Mouse (Mus musculus) liver, embryonic 14.5 days (tissue): ENCODE measurements around the gene Faxc. TPM values are rescaled to one million over a fixed set of nuclear protein-coding genes. Genes with fewer than 3 reads are reported as not detected.
A peak's percentile ranks its signal among the peaks of the same experiment; 100 is the strongest.

Experiments used
- ATAC-seq: fragments of 200-750 bp; cut with Nextera tagmentation; 2 replicates; pipeline ENCODE4 v1.8.0; 2017; ENCODE audit warnings: moderate number of reproducible peaks, mild to moderate bottlenecking, moderate library complexity; ENCODE audit not compliant: insufficient read depth
- DNase-seq, 3 experiments: peaks; one replicate each; pipeline ENCODE4 v3.0.0-alpha.2; 2012 to 2013; ENCODE audit warnings: low read depth in 3 of 3, low spot score in 3 of 3
- H3K27ac ChIP-seq: fragments of 300-500 bp; sonication (generic); 2 replicates; pipeline ENCODE4 v1.5.1; 2014; ENCODE audit warnings: moderate library complexity, mild to moderate bottlenecking, control low read depth, inconsistent platforms
- H3K27me3 ChIP-seq: fragments of 300-500 bp; sonication (generic); 2 replicates; pipeline ENCODE4 v1.6.1; 2014; ENCODE audit warnings: mild to moderate bottlenecking, low read length, moderate library complexity; ENCODE audit not compliant: control insufficient read depth, insufficient read depth
- H3K36me3 ChIP-seq: fragments of 300-500 bp; sonication (generic); replicated peaks from 2 replicates; pipeline ENCODE4 v1.6.1; 2014; ENCODE audit warnings: low read depth; ENCODE audit not compliant: control insufficient read depth, insufficient read depth
- H3K4me1 ChIP-seq, 2 experiments: fragments of 200-500 bp in 1 of 2; fragments of 300-500 bp in 1 of 2; sonication (generic) in 1 of 2; replicated peaks; 2 replicates each; pipeline ENCODE4 v1.6.1; 2012 to 2014; ENCODE audit warnings: antibody characterized with exemption in 1 of 2, inconsistent platforms in 1 of 2, low read length in 1 of 2; ENCODE audit not compliant: control insufficient read depth in 2 of 2, insufficient read depth in 2 of 2
- H3K4me2 ChIP-seq: fragments of 300-500 bp; sonication (generic); 2 replicates; pipeline ENCODE4 v1.6.1; 2014; ENCODE audit warnings: low read depth, mild to moderate bottlenecking, control low read depth, moderate library complexity
- H3K4me3 ChIP-seq, 2 experiments: fragments of 200-500 bp in 1 of 2; fragments of 300-500 bp in 1 of 2; sonication (generic) in 1 of 2; 2 replicates each; pipeline ENCODE4 v1.5.1; 2012 to 2014; ENCODE audit warnings: low read depth in 2 of 2, low read length in 2 of 2, mild to moderate bottlenecking in 2 of 2, control low read depth in 1 of 2, inconsistent platforms in 1 of 2, moderate library complexity in 1 of 2; ENCODE audit not compliant: insufficient read depth in 1 of 2
- H3K9ac ChIP-seq: fragments of 300-500 bp; sonication (generic); replicated peaks from 2 replicates; pipeline ENCODE4 v1.6.1; 2014; ENCODE audit warnings: mild to moderate bottlenecking, control low read depth, moderate library complexity
- H3K9me3 ChIP-seq: fragments of 300-500 bp; sonication (generic); 2 replicates; pipeline ENCODE4 v1.6.1; 2016; ENCODE audit warnings: low read length, mixed read lengths; ENCODE audit not compliant: control insufficient read depth
- CTCF ChIP-seq: IDR thresholded peaks from 2 replicates; pipeline ENCODE4 v1.5.1; 2016; ENCODE audit warnings: antibody characterized with exemption, low read depth, control low read depth
- EP300 ChIP-seq: IDR thresholded peaks from 2 replicates; pipeline ENCODE4 v1.6.1; 2016; ENCODE audit warnings: antibody characterized with exemption, low read depth
- WGBS: fragments of 180-500 bp; shearing (Covaris S2); extraction: QIAGEN DNeasy Blood & Tissue Kit; methylation state at CpG from one replicate; pipeline ENCODE4 v1.1.7; 2014; ENCODE audit not compliant: insufficient replicate concordance; 5-methylcytosine and 5-hydroxymethylcytosine counted together
- polyA plus RNA-seq, 2 experiments: library from polyadenylated mRNA; depleted of rRNA in 1 of 2; stranded (reverse) in 1 of 2; unstranded in 1 of 2; fragments of >200 nt; fragmentation: Nextera tagmentation in 1 of 2; extraction: Ambion mirVana in 1 of 2; gene quantifications; 2 replicates each; pipeline versions ENCODE4 v1.2.1 to v1.2.3; 2012 to 2014

Gene Faxc
- polyA plus RNA-seq (2012; rRNA removed) (0.07 and 0.09 TPM in 2 replicates), polyA plus RNA-seq (2014; fragmentation: Nextera tagmentation; extraction: Ambion mirVana) (0.11 TPM in 1 of 2 replicates, not detected in the other)

- H3K4me2 ChIP-seq, result peak within 1 kb of the TSS; percentile 67
- H3K27ac ChIP-seq, result no peak within 1 kb of the TSS
- H3K27me3 ChIP-seq, result peaks cover 22% of the 10 kb centered on the region
- DNase-seq (no peak), ATAC-seq (no peak)
- H3K36me3 ChIP-seq, result no peaks in the 10 kb centered on the region
- H3K9me3 ChIP-seq, result no peaks in the 10 kb centered on the region
- 2% methylated on average over 79 of the region's 83 CpGs for whole genome bisulfite sequencing
- no peaks in the 10 kb centered on the region for H3K4me1 ChIP-seq
- peak within 1 kb of the TSS; percentile 45 to 51 for H3K4me3 ChIP-seq
- no peak for TF ChIP-seq EP300
- no peak for TF ChIP-seq CTCF
- H3K9ac ChIP-seq, result no peak within 1 kb of the TSS
Observed at GRCm38 (mm10) chr4:21930971-21931771, at the start of gene Faxc. Faxc (plus strand) TSS chr4:21931329.

GRCm38 (mm10) chr4:21882806-21883205 lies 48.3 kb upstream of the Faxc start:
- TF ChIP-seq CTCF (no peak), EP300 (no peak)
- Histone ChIP-seq H3K4me1 (peaks cover 2 to 8% of the 10 kb centered on the region in 2 experiments; a peak in 3 of 4 replicates), H3K4me3 (no peak overlapping the region), H3K9me3 (no peaks in the 10 kb centered on the region), H3K36me3 (no peaks in the 10 kb centered on the region), H3K27me3 (no peaks in the 10 kb centered on the region), H3K4me2 (no peak overlapping the region), H3K27ac (no peak overlapping the region), H3K9ac (no peak overlapping the region)
- peak; percentile 24; the same call in 1 of the 2 replicates for ATAC-seq
- DNase-seq, result no peak
- WGBS, result 66% methylated on average over 6 of the region's 6 CpGs

GRCm38 (mm10) chr4:21885831-21886230 lies 45.3 kb upstream of the Faxc start:
- DNase-seq, result no peak
- ATAC-seq, result no peak
- Histone ChIP-seq H3K27me3 (no peaks in the 10 kb centered on the region), H3K9ac (no peak overlapping the region), H3K4me2 (no peak overlapping the region), H3K4me3 (no peak overlapping the region), H3K9me3 (no peaks in the 10 kb centered on the region), H3K4me1 (peaks cover 2 to 8% of the 10 kb centered on the region in 2 experiments; a peak in 3 of 4 replicates), H3K36me3 (no peaks in the 10 kb centered on the region), H3K27ac (no peak overlapping the region)
- no peak for TF ChIP-seq EP300
- no peak for TF ChIP-seq CTCF
- WGBS, result 74% methylated on average over 8 of the region's 8 CpGs

- H3K9ac ChIP-seq, result no peak overlapping the region
- TF ChIP-seq EP300 (no peak), CTCF (no peak)
- 19% methylated on average over 23 of the region's 23 CpGs for WGBS
Observed at GRCm38 (mm10) chr4:21931772-21932630, 872 bp downstream of the Faxc start.

GRCm38 (mm10) chr4:21935378-21935777 lies 4.2 kb downstream of the Faxc start:
- 56% methylated on average over 2 of the region's 2 CpGs for WGBS
- Histone ChIP-seq H3K4me1 (no peaks in the 10 kb centered on the region), H3K27me3 (peaks cover 20% of the 10 kb centered on the region), H3K4me2 (no peak overlapping the region), H3K27ac (no peak overlapping the region), H3K9ac (no peak overlapping the region), H3K9me3 (no peaks in the 10 kb centered on the region), H3K4me3 (no peak overlapping the region), H3K36me3 (no peaks in the 10 kb centered on the region)
- TF ChIP-seq EP300, result no peak
- no peak for TF ChIP-seq CTCF
- no peak for ATAC-seq
- DNase-seq, result no peak

More at GRCm38 (mm10) chr4:21931772-21932630, 872 bp downstream of the Faxc start:
- no peak for DNase-seq
- Histone ChIP-seq H3K27ac (no peak overlapping the region), H3K4me1 (no peaks in the 10 kb centered on the region), H3K4me2 (peak overlapping the region; percentile 67), H3K4me3 (peak overlapping the region; percentile 45 to 51; a peak in 3 of 4 replicates), H3K27me3 (peaks cover 22% of the 10 kb centered on the region), H3K36me3 (no peaks in the 10 kb centered on the region), H3K9me3 (no peaks in the 10 kb centered on the region)
- ATAC-seq, result no peak
